Mouse (Mus musculus) CD4-positive, CD25-positive, alpha-beta regulatory T cell, adult 2 months (primary cell): ENCODE data around the gene Eif4a3.
A peak's percentile ranks its signal among the peaks of the same experiment; 100 is the strongest.

Source experiments
- DNase-seq: peaks from one replicate; pipeline ENCODE4 v3.0.0-alpha.2; 2012; ENCODE audit warnings: low read depth, low spot score

Gene Eif4a3

DNA sequence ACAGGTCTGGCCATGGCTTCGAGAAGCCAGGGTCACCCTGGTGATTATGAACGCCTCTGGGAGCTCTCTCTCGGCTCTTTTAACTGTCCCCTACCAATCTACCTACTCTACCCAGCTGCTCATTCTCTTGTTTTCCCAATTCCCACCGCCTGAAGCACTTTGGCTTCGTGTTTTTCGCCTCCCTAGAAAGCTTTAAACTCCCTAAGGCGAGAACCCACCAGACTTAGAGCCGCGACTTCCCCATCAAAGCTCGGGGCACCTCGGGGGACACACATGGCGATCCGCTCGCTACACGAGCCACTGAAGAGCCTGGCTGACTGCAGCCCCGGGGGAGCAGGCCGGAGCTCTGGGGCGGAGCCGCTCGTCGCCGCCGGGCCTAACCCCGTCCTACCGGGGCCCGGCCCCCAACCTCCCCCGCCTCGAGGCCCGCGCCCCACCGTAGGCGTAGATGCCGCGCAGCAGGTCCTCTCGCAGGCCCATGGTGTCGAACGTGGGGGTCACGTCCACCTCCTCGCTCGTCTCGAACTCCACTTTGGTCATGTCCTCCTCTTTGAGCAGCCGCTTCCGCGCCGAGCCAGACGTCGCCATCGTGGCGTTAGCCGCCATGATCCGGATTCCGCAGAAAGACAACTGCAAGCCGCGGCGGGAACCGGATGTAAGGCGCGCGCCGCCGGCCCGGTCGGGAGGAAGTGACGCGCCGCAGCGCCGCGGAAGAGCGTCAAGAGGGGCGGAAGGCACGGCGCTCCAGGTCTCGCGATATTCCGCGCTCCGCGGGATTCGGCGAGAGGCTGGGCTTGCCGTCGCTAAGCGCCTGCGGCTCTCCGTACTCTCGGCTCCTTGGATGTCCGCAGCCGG lies at the start of gene Eif4a3:
TSS of gene Eif4a3 (minus strand) at position 699 of the 855 bp plus-strand sequence.
- DNase-seq = peak; percentile 100

DNA sequence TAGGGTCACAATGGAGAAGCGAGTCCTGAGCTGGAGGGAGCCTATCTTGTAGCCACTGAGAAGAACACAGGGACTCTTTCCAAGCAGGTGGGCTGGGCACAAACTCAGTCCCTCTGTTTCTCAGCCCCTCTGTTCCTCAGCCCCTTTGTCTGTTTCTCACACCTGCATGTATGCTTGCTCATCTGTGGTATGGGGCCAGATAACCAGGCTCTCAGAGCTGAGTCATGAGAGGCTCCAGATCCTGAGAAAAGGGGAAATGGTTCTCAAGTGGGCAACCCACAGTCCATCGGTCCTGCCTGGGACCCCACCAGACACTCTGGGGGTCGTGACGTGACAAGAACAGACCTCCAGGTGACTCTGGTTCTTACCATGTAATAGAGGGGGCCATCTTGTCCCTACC lies 47.2 kb upstream of the Eif4a3 start:
- no peak for DNase-seq

DNA sequence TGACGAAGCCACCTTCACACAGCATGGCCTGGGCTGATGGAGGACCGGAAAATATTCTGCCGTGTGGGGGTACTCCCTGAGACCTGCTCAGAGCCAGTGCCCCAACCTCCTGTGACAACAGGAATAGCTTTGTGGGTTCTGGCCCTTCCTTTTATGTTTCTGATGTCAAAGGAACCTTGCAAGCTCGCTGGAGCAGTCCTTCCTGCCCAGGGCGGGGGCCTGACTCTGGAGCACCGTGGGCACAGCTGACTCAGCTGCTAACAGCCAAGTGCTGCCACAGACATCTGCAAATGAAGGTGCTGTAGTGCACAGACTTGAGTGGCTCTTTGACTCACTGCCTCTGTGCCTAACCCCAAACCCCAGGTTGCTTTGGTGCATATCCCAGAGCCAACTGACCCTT lies 45.0 kb upstream of the Eif4a3 start:
- DNase-seq = no peak

DNA sequence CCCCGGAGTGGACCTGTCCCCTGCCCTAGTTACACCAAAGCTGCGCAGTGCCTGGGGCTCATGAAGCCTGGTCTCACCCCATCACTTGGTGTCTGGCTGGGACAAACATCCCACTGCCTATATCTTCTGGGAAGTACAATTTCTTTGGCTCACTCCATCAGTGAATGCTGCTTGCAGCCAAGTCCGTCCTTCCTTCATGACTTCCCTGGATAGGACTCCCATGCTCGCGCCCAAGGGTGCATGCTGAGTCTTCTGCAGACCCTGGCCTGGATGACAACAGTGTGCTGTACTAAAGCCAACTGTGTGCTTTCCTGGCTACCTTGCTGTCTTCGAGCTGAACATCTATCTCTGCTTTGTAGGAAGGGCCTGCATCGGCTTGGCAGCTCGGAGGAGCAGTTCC lies 44.3 kb upstream of the Eif4a3 start:
- DNase-seq = no peak

DNA sequence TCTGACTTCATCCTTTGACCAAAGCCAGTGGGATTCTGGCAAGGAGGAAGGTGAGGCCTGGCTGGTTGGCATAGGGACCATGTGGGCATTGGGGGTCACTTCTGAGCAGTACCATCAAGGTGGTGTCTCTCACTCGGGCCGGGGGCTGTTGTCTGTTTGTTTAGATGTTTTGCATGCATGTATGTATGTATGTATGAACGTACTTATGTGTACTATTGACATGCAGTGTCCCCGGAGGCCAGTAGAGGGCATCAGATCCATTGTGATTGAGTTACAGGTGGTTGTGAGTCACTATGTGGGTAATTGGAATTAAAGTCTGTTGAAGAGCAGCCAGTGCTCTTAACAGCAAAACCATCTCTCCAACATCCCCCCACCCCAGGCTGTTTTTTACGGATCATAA lies 39.7 kb upstream of the Eif4a3 start:
- DNase-seq = peak; percentile 91

DNA sequence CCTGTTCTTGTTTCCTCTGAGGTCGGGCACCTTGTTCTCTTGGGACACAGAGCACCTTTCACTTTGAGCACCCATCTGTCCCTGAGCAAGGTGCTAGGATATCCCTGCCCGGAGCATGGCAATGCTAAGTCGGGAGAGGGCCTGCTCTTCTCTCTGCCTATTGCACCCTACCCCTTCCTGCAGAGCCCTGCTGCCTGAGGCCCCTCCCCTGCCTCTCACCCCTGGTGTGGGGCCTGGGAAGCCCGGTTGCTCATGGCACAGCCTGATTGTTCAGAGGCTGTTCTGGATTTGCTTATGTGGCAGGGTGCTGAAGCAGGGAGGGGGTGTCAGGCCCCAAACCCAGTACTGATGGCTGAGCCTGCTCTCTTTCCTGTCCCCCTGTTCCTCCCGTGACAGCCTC lies 39.3 kb upstream of the Eif4a3 start:
- no peak for DNase-seq

DNA sequence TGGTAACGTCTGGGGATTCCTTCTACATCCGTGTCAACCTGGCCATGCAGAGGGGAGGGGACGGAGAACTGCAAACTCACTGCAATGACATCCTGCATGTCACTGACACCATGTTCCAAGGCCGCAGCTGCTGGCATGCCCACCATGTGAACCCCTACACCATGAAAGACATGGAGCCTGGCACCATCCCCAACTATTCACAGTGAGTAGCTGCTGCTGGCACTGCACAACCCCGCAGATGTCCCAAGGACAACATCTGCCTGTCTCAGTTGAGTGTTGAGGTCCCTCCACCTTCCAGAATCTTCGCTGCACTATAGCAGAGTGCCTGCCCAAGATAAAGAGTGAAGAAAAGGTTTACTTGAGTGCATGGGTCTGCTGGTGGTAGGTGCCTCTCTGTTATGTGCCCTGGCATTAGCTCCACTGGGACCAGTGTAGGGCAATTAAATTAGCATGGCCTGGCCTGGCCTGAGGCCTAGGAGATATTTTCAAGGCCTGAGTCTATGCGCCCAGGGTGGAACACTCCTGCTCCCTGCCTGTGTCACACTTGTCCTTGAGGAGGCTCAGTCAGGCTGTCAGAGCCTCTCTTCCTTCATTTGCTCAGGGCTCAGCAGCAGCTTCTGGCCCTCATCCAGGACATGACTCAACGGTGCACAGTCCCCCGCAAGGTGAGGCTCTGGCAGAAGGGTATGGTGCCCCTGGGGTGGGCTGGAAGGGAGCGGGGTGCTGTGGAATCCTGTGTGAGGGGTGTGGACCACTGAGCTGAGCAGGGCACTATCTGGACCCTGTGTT lies 38.6 kb upstream of the Eif4a3 start:
- no peak for DNase-seq

DNA sequence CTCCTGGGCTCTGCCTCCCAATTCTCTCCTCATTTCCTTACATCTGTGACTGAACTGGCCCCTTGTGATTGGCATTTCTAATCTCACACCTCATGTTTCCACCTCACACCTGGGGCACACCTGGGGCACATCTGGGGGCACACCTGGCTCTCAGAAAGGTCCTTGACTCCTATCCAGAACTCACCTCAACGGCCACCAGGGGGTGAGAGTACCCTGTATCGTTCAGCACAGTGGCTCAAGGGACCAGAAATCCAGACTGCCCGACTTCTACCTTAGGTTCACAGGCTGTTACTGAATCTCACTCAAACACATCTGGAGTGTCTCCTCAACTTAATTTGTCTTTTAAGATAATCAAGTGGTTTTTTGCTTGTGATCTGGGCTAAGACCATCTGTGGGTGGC lies 32.1 kb upstream of the Eif4a3 start:
- peak; percentile 35 for DNase-seq

DNA sequence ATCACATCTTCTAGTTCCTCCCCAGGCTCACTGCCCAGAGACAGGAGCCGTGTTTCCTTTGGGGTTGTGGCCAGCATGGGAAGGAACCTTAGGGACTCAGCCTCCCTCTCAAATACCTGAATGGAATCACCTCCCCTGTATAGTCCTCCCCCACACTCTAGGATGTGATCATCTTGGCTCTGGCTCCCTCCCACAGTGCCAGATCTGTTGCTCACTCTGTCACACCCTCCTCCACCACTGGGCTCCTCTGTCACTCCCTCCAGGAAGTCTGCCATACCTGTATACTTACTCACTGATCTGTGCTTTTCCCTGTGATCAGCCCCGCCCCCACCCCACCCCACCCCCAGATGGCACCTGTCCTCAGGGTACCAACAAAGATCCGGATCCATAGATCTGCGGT lies 30.7 kb upstream of the Eif4a3 start:
- DNase-seq = no peak

DNA sequence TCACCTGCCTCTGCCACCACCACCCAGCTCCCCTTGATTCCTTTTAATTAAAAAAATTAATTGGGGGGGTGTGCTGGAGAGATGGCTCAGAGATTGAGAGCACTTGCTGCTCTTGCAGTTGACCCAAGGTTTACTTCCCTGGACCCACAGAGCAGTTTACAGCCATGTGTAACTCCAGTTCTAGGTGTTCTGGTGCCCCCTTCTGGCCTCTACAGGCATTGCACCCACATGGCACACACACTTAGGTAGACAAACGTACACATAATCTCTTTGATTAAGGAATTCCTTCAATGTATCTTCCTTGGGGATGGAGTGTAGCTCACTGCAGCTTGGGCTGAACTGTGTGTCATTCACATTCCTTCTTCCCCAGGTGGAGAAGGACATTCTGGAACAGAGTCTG lies 25.2 kb upstream of the Eif4a3 start:
- no peak for DNase-seq

DNA sequence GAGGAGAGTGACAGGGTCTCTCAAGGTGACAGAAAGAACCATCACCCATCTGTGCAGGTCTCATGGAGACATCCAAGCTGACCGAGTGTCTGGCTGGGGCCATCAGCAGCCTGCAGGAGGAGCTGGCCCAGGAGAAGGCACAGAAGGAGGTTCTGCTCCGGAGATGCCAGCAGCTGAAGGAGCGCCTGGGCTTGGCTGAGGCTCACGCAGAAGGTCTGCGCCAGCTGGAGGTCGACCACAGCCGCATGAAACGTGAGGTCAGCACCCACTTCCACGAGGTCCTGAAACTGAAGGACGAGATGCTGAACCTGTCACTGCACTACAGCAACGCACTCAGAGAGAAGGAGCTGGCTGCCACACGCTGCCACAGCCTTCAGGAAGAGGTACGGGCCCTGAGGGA lies 22.6 kb upstream of the Eif4a3 start:
- DNase-seq = no peak

DNA sequence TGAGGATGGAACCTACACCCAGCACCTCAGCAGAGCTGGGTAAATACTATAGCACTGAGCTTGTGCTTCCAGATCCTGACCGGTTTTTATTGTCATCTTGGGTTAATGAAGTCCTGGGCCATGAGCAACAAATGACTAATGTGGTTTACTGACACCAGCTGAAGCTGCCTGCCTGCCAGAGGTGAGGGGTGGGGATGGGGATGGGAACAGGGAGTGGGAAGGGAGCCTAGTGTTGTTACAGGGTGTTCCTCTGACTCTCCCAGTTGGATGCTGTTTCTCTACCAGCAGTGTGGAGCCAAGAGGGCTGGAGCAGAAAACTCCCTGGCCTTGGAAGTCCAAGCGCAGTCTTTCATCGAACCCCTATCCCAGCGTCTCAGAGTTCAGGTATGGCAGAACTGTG lies 16.8 kb upstream of the Eif4a3 start:
- DNase-seq = no peak

DNA sequence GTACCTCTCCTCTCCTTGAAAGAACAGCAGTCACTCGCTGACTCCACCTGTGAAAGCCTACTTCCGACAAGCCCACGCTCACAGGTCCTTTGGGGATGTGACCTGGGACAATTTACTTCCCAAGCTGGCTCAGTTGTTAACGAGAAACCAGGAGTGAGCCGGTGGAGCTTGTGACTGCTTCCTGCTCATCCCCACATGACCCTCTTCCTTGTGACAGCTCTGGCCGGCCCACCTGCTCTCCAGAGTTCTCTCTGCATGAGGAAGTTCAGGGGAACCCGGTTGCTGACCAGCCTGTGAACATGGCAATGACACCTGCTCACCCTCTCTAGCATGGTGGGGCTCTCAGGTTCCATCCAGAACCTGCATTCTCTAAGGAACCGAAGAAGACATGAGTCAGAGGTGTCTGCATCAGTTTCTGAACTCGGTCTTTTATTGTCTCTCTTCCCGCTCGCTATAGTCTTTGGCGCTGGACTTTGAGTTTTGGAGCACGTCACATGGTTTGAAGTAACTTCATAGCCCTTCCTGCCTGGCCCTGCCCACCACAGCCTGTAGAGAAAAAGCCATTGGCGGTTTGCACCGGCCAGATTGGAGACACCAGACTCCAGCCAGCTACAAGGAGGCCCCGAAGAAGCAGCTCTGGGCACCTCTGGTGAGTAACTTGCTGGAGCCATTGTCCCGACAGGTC lies 14.5 kb upstream of the Eif4a3 start:
- DNase-seq = no peak

DNA sequence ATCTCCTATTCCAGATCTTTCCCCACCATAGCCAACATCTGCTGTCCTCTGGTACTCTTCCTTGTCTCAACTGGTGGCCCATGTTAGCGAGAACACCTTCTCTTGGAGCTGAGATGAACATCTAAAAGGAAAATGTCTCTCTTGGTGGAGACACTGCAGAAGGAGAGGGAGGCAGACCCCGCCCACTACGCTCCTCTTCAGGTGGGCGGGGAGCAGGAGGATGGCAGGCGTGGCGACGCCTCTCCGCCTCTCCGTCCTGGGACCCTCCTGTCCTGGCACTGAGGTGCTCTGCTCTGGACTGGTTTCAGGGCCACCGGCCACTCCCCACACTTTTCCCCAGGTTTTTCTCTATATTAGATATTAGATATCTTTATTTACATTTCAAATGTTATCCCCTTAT lies 10.7 kb upstream of the Eif4a3 start:
- no peak for DNase-seq

DNA sequence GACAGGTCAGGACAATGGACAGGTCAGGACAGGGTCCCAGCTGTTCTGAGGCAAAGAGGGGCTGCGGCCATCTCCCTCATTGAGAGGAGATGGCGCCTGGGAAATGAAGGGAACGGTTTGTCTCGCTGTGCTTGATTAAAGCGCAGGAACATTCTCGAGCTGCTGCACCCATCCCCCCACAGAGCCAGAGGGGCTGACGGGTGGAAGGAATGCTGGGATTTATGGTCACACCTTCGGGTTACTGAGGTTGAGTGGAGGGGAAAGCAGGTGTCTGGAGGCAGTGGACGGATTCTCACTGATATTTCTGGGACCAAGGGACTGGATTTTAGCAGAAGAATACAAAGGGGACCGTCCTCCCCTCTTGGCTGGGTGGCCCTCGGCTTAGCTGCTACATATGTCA lies 8.0 kb upstream of the Eif4a3 start:
- no peak for DNase-seq

DNA sequence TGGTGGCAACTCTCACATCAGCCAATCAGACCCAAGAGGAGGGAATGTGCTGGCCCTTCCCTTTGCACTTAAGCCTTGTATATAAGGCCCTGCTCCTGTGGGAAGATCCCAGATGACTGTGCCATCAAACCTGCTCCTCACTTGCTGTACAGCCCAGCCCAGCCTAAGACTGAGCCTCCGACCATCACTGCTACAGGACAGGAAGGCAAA lies 7.7 kb upstream of the Eif4a3 start, which contains the start of gene Card14:
TSS of gene Card14 (plus strand) at position 111 of the 210 bp plus-strand sequence.
- DNase-seq = no peak

DNA sequence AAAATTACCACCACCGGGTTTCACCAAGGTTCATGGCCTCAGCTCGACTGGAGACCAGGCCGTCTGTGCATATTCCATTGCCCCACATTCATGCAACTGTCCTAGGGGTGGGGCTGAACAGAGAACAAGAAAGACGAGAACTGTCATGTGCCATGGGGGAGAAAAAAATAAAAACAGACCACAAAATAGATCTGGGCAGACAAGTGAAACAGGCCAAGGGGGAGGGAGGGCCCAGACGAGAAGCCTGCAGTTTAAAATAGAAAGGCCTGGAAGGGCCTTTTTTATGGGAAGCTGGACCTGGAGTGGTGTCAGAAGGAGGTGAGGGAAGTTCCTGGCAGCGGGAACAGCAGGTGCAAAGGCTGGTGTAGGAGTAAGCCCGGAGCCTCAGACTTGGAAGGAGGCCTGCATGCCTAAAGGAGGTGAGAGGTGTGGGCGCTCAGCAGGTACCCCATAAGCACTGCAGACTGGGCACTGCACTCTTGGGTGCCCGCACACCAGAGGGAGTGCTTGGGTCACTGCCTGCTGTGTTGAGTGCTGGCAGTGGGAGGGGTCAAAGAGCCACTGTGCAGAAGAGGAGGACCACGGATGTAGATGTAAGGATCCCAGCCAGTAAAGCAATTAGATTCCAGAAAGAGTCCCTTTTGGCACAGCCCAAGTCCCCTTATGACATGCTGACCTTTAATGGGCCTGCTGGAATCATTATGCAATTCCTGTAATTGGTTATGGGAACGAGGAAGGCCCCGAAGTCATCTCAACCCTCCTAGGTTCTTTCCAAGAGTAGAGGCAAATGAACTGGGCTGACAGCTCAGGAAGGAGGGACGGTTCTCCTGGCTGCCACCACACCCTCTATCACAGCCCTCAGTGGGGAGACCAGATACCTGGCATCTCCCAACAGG lies 7.1 kb upstream of the Eif4a3 start:
- DNase-seq = no peak

DNA sequence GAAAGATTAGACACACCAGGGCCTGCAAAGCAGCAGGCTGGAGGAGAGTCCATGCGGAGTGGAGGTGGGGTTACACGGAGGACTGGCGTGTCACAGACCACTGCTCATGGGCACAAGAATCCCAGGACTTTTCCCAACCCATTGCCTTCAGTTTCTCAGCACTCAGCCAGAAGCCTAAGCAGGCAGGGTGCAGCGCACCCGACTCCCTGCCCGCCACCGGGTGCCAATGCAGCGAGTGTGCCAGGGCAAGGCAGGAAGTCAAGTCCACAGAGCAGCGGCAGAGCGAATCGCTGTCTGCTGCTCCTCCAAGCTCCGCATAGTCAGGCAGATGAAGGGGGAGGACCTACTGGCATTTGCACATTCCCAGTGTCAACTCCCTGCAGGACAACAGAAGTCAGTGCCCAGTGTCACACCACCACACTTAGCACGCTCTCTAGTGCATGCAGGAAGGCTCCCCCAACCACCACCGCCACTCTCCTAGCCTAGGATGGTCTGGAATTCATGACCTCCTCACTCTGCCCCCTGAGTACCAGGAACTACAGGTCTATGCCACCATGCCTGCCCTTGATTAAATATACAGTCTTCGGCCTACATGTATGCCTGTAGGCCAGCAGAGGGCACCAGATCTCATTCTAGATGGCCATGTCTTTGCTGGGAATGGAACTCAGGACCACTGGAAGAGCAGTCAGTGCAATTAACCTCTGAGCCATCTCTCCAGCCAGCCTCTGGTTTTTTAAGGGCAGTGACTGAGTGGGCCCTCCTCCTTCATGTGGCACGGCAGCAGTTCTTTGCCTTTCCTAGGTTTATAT lies 5.2 kb upstream of the Eif4a3 start:
- DNase-seq = peak; percentile 83

DNA sequence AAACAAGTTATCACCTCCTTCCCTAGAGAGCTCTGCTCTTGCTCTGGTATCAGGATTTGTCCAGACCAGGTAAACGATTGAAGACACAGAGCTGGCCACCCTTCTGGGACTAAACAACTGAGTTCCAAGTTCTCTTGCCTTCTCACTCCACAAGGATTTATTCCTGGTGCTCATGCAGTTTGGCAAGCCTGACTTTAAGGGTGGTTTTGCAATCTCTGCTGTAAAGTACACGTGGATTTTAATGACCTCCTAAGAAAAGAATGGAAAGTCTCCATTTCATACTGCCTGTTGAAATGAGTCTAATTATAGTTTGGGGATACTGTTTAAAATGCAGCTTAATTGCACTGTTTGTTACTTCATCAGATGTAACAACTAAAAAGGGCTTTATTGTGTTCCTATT lies 1.1 kb upstream of the Eif4a3 start:
- no peak for DNase-seq

DNA sequence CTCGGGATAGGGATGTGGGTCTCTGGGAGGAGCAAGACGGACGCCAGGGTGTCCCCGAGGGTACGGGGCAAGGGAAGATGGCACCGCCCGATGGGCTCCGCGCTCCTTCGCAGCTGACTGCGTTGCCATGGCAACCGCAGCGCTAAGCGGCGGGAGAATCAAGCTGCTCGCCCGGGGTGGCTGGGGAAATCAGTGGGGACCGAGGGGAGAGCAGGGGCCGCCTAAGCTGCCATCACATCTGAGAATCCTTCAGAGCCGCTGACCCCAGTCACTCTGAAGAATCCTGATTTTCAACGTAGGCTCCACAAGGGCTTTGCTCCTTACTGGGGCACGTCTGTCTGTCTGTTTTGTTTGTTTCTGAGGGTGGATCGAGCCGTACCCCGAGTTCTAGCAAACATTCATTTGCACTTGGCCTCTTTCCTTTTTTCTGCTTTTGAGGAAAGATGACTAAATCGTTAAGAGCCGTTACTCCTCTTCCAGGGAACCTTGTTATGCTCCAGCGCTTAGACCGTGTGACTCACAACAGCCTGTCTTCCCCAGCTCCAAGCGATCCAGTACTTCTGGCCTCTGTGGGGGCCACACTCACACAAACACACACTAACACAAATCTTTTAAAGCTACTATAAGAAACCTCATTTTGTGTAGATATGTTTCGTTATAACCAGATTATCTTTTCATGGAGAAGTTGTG lies 502 bp upstream of the Eif4a3 start:
- no peak for DNase-seq
